Mouse (Mus musculus): ENCODE results near the gene Hdgfl2. TPM values are rescaled to one million over a fixed set of nuclear protein-coding genes. Genes with fewer than 3 reads are reported as not detected.
A peak's percentile ranks its signal among the peaks of the same experiment; 100 is the strongest.

Gene Hdgfl2
- polyA plus RNA-seq, 1 experiment: 115 TPM

- Histone ChIP-seq H3K27ac (ENCODE audit: control insufficient read depth, insufficient read depth, low read depth, low read length) (peak overlapping the region; percentile 81), H3K36me3 (ENCODE audit: control insufficient read depth, insufficient read depth, low read length) (no peaks in the 10 kb centered on the region), H3K4me3 (ENCODE audit: control insufficient read depth, low read depth, low read length) (no peak overlapping the region), H3K27me3 (ENCODE audit: control insufficient read depth, insufficient read depth, low read length) (no peaks in the 10 kb centered on the region), H3K4me1 (ENCODE audit: control insufficient read depth, insufficient read depth, low read length) (peaks cover 6% of the 10 kb centered on the region)
- TF ChIP-seq POLR2A (IDR thresholded peaks at IDR 0.05; ENCODE audit: control insufficient read depth, low read depth, low read length) (no peak), CTCF (IDR thresholded peaks at IDR 0.05; ENCODE audit: control insufficient read depth, insufficient read depth, insufficient replicate concordance, low read depth, low read length) (no peak)
These were observed 29.1 kb downstream of the Hdgfl2 start for GRCm38 (mm10) chr17:56108334-56109044.

DNA sequence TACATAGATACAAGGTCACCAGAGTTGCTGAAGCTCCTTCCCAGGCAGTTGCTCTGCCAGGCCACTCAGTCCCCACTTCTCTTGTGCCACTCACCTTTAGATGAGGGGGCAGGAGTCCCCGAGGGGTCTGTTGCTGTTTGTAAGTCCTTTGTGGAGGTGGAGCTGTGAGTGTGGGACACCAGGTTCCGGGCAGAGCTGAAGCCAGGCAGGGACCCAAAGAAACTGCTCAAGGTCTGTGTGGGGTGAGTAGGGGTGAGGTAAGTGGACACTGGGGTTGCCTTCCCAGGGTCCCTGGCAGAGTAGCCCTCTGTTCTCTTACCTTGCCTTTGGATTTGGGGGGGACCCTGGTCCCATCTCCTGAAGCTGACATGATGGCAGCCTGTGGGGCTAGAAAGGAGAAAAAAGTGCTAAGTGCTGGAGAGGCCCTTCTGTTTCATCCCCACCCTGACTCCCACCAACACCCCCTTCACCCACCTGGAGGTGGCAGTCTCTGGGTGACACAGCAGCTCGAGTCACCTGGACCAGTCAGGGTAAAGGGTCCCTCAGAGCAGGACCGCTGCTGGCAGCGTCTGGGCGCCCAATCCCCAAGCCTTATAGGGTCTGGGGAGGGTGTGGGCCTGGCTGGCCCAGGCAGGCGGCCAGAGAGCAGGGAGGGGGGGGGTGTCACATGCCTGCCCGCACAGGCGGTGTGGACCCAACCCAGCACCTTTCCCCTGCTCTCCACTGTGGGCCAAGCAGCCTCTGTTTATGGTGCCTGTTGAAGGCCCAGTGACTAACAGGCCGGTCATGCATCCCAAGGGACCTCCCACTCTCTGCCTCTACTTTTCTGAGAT is 30.0 kb downstream of the Hdgfl2 start, which contains the start of gene Plin4:
Plin4 (minus strand) TSS at position 585 of the 833 bp plus-strand sequence.
- TF ChIP-seq CTCF (IDR thresholded peaks at IDR 0.05; ENCODE audit: control insufficient read depth, insufficient read depth, insufficient replicate concordance, low read depth, low read length): no peak
- TF ChIP-seq POLR2A (IDR thresholded peaks at IDR 0.05; ENCODE audit: control insufficient read depth, low read depth, low read length): no peak
- peak within 1 kb of the TSS; percentile 81 for H3K27ac ChIP-seq (ENCODE audit: control insufficient read depth, insufficient read depth, low read depth, low read length)
- no peak within 1 kb of the TSS for H3K4me3 ChIP-seq (ENCODE audit: control insufficient read depth, low read depth, low read length)

DNA sequence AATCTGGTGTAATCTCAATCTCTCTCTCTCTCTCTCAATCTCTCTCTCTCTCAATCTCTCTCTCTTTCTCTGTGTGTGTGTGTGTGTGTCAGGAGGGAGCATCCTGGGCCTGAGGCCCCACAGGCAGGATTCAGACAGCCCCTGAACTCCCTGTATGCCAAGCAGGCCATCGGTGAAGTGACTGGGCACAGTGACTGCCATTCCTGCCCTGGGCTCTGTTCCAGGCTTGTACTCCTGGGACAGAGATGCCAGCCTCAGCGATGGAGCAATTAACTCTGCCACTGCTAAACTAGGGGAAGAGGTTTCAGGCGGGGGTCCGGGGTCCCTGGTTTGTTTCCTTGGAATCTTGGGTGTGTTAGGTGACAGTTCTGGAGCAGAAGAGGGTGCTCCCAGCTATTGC is 31.1 kb downstream of the Hdgfl2 start:
- Histone ChIP-seq H3K4me1 (ENCODE audit: control insufficient read depth, insufficient read depth, low read length) (peaks cover 6% of the 10 kb centered on the region), H3K36me3 (ENCODE audit: control insufficient read depth, insufficient read depth, low read length) (no peaks in the 10 kb centered on the region), H3K4me3 (ENCODE audit: control insufficient read depth, low read depth, low read length) (no peak overlapping the region), H3K27ac (ENCODE audit: control insufficient read depth, insufficient read depth, low read depth, low read length) (no peak overlapping the region), H3K27me3 (ENCODE audit: control insufficient read depth, insufficient read depth, low read length) (no peaks in the 10 kb centered on the region)
- no peak for TF ChIP-seq CTCF (IDR thresholded peaks at IDR 0.05; ENCODE audit: control insufficient read depth, insufficient read depth, insufficient replicate concordance, low read depth, low read length)
- no peak for TF ChIP-seq POLR2A (IDR thresholded peaks at IDR 0.05; ENCODE audit: control insufficient read depth, low read depth, low read length)

More for the DNA sequence above, 30.0 kb downstream of the Hdgfl2 start, which contains the start of gene Plin4:
- no peaks in the 10 kb centered on the region for H3K27me3 ChIP-seq (ENCODE audit: control insufficient read depth, insufficient read depth, low read length)
- H3K4me1 ChIP-seq (ENCODE audit: control insufficient read depth, insufficient read depth, low read length): peaks cover 6% of the 10 kb centered on the region
- H3K36me3 ChIP-seq (ENCODE audit: control insufficient read depth, insufficient read depth, low read length): no peaks in the 10 kb centered on the region

- Histone ChIP-seq H3K4me1 (ENCODE audit: control insufficient read depth, insufficient read depth, low read length) (peaks cover 6% of the 10 kb centered on the region), H3K36me3 (ENCODE audit: control insufficient read depth, insufficient read depth, low read length) (no peaks in the 10 kb centered on the region), H3K4me3 (ENCODE audit: control insufficient read depth, low read depth, low read length) (no peak overlapping the region), H3K27me3 (ENCODE audit: control insufficient read depth, insufficient read depth, low read length) (no peaks in the 10 kb centered on the region), H3K27ac (ENCODE audit: control insufficient read depth, insufficient read depth, low read depth, low read length) (no peak overlapping the region)
- no peak for TF ChIP-seq POLR2A (IDR thresholded peaks at IDR 0.05; ENCODE audit: control insufficient read depth, low read depth, low read length)
- TF ChIP-seq CTCF (IDR thresholded peaks at IDR 0.05; ENCODE audit: control insufficient read depth, insufficient read depth, insufficient replicate concordance, low read depth, low read length): no peak
These were observed 31.6 kb downstream of the Hdgfl2 start for GRCm38 (mm10) chr17:56111021-56111420.

- Histone ChIP-seq H3K36me3 (ENCODE audit: control insufficient read depth, insufficient read depth, low read length) (no peaks in the 10 kb centered on the region), H3K4me1 (ENCODE audit: control insufficient read depth, insufficient read depth, low read length) (peaks cover 14% of the 10 kb centered on the region)
- TF ChIP-seq POLR2A (IDR thresholded peaks at IDR 0.05; ENCODE audit: control insufficient read depth, low read depth, low read length): no peak
- TF ChIP-seq CTCF (IDR thresholded peaks at IDR 0.05; ENCODE audit: control insufficient read depth, insufficient read depth, insufficient replicate concordance, low read depth, low read length): peak; percentile 85
These were observed 32.4 kb downstream of the Hdgfl2 start for GRCm38 (mm10) chr17:56111864-56112263.

DNA sequence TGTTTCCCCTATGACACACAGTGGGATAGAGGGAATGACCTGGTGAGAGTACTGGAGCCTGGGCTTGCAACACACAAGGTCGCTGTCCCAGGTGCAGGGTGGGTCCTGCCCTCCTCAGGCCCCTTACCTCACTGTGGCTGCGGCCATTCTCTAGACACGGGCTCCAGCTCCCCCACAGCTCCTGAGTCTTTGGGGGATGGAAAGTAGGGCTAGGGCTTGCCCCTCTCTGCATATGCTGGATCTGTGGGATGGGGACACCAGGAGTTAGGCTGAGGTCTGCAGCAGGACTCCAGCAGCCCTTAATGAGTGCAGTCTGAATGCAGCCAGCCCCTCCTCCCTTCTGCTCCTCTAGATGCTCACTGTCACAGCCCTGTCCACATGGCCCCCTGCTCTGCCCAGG is 33.3 kb downstream of the Hdgfl2 start:
- Histone ChIP-seq H3K4me3 (ENCODE audit: control insufficient read depth, low read depth, low read length) (no peak overlapping the region), H3K4me1 (ENCODE audit: control insufficient read depth, insufficient read depth, low read length) (peaks cover 22% of the 10 kb centered on the region), H3K36me3 (ENCODE audit: control insufficient read depth, insufficient read depth, low read length) (no peaks in the 10 kb centered on the region), H3K27me3 (ENCODE audit: control insufficient read depth, insufficient read depth, low read length) (no peaks in the 10 kb centered on the region), H3K27ac (ENCODE audit: control insufficient read depth, insufficient read depth, low read depth, low read length) (no peak overlapping the region)
- TF ChIP-seq CTCF (IDR thresholded peaks at IDR 0.05; ENCODE audit: control insufficient read depth, insufficient read depth, insufficient replicate concordance, low read depth, low read length) (no peak), POLR2A (IDR thresholded peaks at IDR 0.05; ENCODE audit: control insufficient read depth, low read depth, low read length) (no peak)

More at GRCm38 (mm10) chr17:56111864-56112263, 32.4 kb downstream of the Hdgfl2 start:
- Histone ChIP-seq H3K27me3 (ENCODE audit: control insufficient read depth, insufficient read depth, low read length) (no peaks in the 10 kb centered on the region), H3K27ac (ENCODE audit: control insufficient read depth, insufficient read depth, low read depth, low read length) (no peak overlapping the region), H3K4me3 (ENCODE audit: control insufficient read depth, low read depth, low read length) (no peak overlapping the region)

GRCm38 (mm10) chr17:56116193-56116592 is 36.8 kb downstream of the Hdgfl2 start:
- Histone ChIP-seq H3K27me3 (ENCODE audit: control insufficient read depth, insufficient read depth, low read length) (no peaks in the 10 kb centered on the region), H3K4me3 (ENCODE audit: control insufficient read depth, low read depth, low read length) (no peak overlapping the region), H3K27ac (ENCODE audit: control insufficient read depth, insufficient read depth, low read depth, low read length) (peak overlapping the region; percentile 45; the same call in 1 of the 2 replicates), H3K4me1 (ENCODE audit: control insufficient read depth, insufficient read depth, low read length) (peaks cover 26% of the 10 kb centered on the region), H3K36me3 (ENCODE audit: control insufficient read depth, insufficient read depth, low read length) (no peaks in the 10 kb centered on the region)
- no peak for TF ChIP-seq POLR2A (IDR thresholded peaks at IDR 0.05; ENCODE audit: control insufficient read depth, low read depth, low read length)
- TF ChIP-seq CTCF (IDR thresholded peaks at IDR 0.05; ENCODE audit: control insufficient read depth, insufficient read depth, insufficient replicate concordance, low read depth, low read length): no peak

Measured in testis, adult 2 months (tissue).